Mouse (Mus musculus): ENCODE data around the gene Max.

GRCm38 (mm10) chr12:77000096-77000704, 38.2 kb upstream of the Max start:
- TF ChIP-seq MAFK (IDR thresholded peaks at IDR 0.05; ENCODE audit: insufficient read depth, low read depth, low read length) (no peak), CHD2 (IDR thresholded peaks at IDR 0.05; ENCODE audit: low read depth, low read length) (no peak), ZNF384 (IDR thresholded peaks at IDR 0.05; ENCODE audit: low read depth, low read length) (no peak), ZC3H11A (IDR thresholded peaks at IDR 0.05; ENCODE audit: borderline replicate concordance, low read depth, low read length) (peak; percentile 70; the same call in 1 of the 2 replicates), HCFC1 (IDR thresholded peaks at IDR 0.05; ENCODE audit: borderline replicate concordance, insufficient read depth, low read length) (no peak)
